Mouse (Mus musculus) liver, postnatal 0 days (tissue): ENCODE measurements around the gene Lim2.

Experiments
- CTCF ChIP-seq: sonication (generic); IDR thresholded peaks from 2 replicates; pipeline ENCODE4 v1.5.1; 2016; ENCODE audit warnings: antibody characterized with exemption, low read depth
- EP300 ChIP-seq: IDR thresholded peaks from 2 replicates; pipeline ENCODE4 v1.6.1; 2016; ENCODE audit warnings: antibody characterized with exemption, low read depth, mild to moderate bottlenecking

GRCm38 (mm10) chr7:43442684-43443083 lies 15.2 kb downstream of the Lim2 start:
- TF ChIP-seq CTCF, result no peak
- no peak for TF ChIP-seq EP300
